Comparison of ENCODE assay signal across 16 mouse cellular contexts in genomic region chr14:9492228-9492627, GRCm38 (mm10).
"Had no signal": no experiment of that assay in that cellular context is flagged by ENCODE, and none has a peak within 500 bp of the region (broad histone marks: within the 10 kb centered on the region; RNA-seq: fewer than 3 reads in every experiment).

No protein-coding gene starts in this region.

- H3K9ac ChIP-seq: neural tube, embryonic 12.5 days; neural tube, embryonic 13.5 days; neural tube, embryonic 15.5 days; stomach, embryonic 15.5 days had no signal

- H3K4me3 ChIP-seq: neural tube, embryonic 12.5 days; neural tube, embryonic 13.5 days; neural tube, embryonic 15.5 days; stomach, embryonic 15.5 days had no signal

- H3K27ac ChIP-seq: neural tube, embryonic 12.5 days; neural tube, embryonic 13.5 days; neural tube, embryonic 15.5 days; stomach, embryonic 15.5 days; stomach, postnatal 0 days had no signal

- H3K4me1 ChIP-seq: neural tube, embryonic 12.5 days; neural tube, embryonic 13.5 days; neural tube, embryonic 15.5 days; stomach, embryonic 15.5 days had no signal

- H3K9me3 ChIP-seq: neural tube, embryonic 12.5 days; neural tube, embryonic 13.5 days; neural tube, embryonic 15.5 days; stomach, embryonic 15.5 days had no signal

- DNase-seq: retina, postnatal 1 day; right cerebral cortex, adult 18-20 months; right cerebral cortex, postnatal 14 days; right cerebral cortex, postnatal 25 days; right cerebral cortex, postnatal 4 days; spleen, adult 18-20 months; thymus, adult 2 months; thymus, postnatal 14 days; thymus, postnatal 25 days; thymus, postnatal 36 days; thymus, postnatal 4 days had no signal

- H3K4me2 ChIP-seq: neural tube, embryonic 12.5 days; neural tube, embryonic 13.5 days; neural tube, embryonic 15.5 days; stomach, embryonic 15.5 days had no signal

- H3K27me3 ChIP-seq: neural tube, embryonic 12.5 days; neural tube, embryonic 13.5 days; neural tube, embryonic 15.5 days; stomach, embryonic 15.5 days had no signal

- H3K36me3 ChIP-seq: neural tube, embryonic 12.5 days; neural tube, embryonic 13.5 days; neural tube, embryonic 15.5 days; stomach, embryonic 15.5 days had no signal
